Mouse (Mus musculus) liver, embryonic 15.5 days (tissue): ENCODE measurements at regions not wholly inside any gene's neighbourhood (a gene's known extent, or its start where the extent isn't known, plus 50 kb on each side); places are given as distances from the start of the nearest gene placed in this dataset.

ENCODE experiments used
- ATAC-seq: fragments of 200-750 bp; cut with Nextera tagmentation; 2 replicates; pipeline ENCODE4 v1.8.0; 2017; ENCODE audit warnings: moderate number of reproducible peaks, mild to moderate bottlenecking, moderate library complexity; ENCODE audit not compliant: insufficient read depth
- H3K27ac ChIP-seq: fragments of 300-500 bp; sonication (generic); replicated peaks from 2 replicates; pipeline ENCODE4 v1.5.1; 2015; ENCODE audit warnings: mild to moderate bottlenecking, inconsistent platforms
- H3K27me3 ChIP-seq: fragments of 300-500 bp; sonication (generic); 2 replicates; pipeline ENCODE4 v1.6.1; 2015; ENCODE audit warnings: mild to moderate bottlenecking, inconsistent platforms
- H3K36me3 ChIP-seq: fragments of 300-500 bp; sonication (generic); replicated peaks from 2 replicates; pipeline ENCODE4 v1.6.1; 2015; ENCODE audit warnings: moderate library complexity, mild to moderate bottlenecking, inconsistent platforms
- H3K4me1 ChIP-seq: fragments of 300-500 bp; sonication (generic); replicated peaks from 2 replicates; pipeline ENCODE4 v1.6.1; 2015; ENCODE audit warnings: inconsistent platforms
- H3K4me2 ChIP-seq: fragments of 300-500 bp; sonication (generic); 2 replicates; pipeline ENCODE4 v1.6.1; 2015; ENCODE audit warnings: moderate library complexity, mild to moderate bottlenecking, inconsistent platforms
- H3K4me3 ChIP-seq: fragments of 300-500 bp; sonication (generic); replicated peaks from 2 replicates; pipeline ENCODE4 v1.5.1; 2015; ENCODE audit warnings: mild to moderate bottlenecking, inconsistent platforms
- H3K9ac ChIP-seq: fragments of 300-500 bp; sonication (generic); 2 replicates; pipeline ENCODE4 v1.6.1; 2015; ENCODE audit warnings: moderate library complexity, mild to moderate bottlenecking, inconsistent platforms
- H3K9me3 ChIP-seq: fragments of 300-500 bp; sonication (generic); replicated peaks from 2 replicates; pipeline ENCODE4 v1.6.1; 2016; ENCODE audit warnings: inconsistent platforms
- WGBS: fragments of 180-500 bp; shearing (Covaris S2); methylation state at CpG from one replicate; pipeline ENCODE4 v1.1.7; 2015; ENCODE audit warnings: mixed read lengths; ENCODE audit not compliant: insufficient replicate concordance; 5-methylcytosine and 5-hydroxymethylcytosine counted together

DNA sequence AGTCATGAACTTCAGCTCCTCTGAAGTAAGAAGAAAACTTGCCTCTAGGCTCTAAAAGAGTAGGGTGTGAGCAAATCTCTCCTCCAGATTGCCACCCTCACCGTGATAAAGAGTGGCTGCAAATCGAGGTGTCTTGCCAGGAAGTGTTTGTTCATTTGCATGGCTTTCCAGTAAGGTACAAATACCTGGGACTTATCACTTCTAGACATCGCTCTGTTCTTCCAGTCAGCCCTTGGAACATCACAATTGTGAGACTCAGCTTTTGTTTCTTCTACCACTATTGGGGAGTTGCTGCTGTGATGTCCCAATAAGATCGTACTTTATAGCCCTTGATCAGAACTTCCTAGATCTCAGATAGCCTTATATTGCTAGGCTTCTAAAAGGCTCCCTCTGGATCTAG is 566.9 kb upstream of the A1bg start:
- 52% methylated on average over 4 of the region's 4 CpGs for WGBS
- H3K9me3 ChIP-seq, result no peaks in the 10 kb centered on the region
- no peaks in the 10 kb centered on the region for H3K36me3 ChIP-seq
- no peaks in the 10 kb centered on the region for H3K27me3 ChIP-seq
- no peak overlapping the region for H3K27ac ChIP-seq
- no peak overlapping the region for H3K9ac ChIP-seq
- no peak overlapping the region for H3K4me3 ChIP-seq
- no peak overlapping the region for H3K4me2 ChIP-seq
- no peaks in the 10 kb centered on the region for H3K4me1 ChIP-seq
- no peak for ATAC-seq

DNA sequence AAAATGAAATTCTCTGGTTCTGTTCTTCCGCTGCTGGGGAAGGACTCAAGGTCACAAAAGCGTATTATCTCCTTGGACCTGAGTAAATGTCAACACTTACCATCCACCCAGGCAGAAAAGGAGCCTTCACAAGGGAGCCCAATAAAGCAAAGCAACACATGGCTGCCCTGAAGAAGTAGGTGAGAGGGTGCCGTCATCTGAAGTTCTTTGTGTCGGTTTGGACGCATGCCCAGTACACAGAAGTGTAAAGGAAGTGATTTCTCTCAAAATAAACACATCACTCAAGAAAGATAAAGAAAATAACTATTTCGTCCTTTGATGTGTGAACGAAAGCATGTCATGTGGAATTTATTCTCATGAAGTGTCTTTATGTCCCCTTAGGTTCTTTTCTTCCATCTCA is 559.0 kb upstream of the A1bg start:
- H3K36me3 ChIP-seq, result no peaks in the 10 kb centered on the region
- no peaks in the 10 kb centered on the region for H3K27me3 ChIP-seq
- no peak overlapping the region for H3K4me3 ChIP-seq
- H3K4me1 ChIP-seq, result no peaks in the 10 kb centered on the region
- 60% methylated on average over 7 of the region's 7 CpGs for WGBS
- H3K9ac ChIP-seq, result no peak overlapping the region
- ATAC-seq, result no peak
- no peak overlapping the region for H3K27ac ChIP-seq
- H3K9me3 ChIP-seq, result no peaks in the 10 kb centered on the region
- H3K4me2 ChIP-seq, result no peak overlapping the region

DNA sequence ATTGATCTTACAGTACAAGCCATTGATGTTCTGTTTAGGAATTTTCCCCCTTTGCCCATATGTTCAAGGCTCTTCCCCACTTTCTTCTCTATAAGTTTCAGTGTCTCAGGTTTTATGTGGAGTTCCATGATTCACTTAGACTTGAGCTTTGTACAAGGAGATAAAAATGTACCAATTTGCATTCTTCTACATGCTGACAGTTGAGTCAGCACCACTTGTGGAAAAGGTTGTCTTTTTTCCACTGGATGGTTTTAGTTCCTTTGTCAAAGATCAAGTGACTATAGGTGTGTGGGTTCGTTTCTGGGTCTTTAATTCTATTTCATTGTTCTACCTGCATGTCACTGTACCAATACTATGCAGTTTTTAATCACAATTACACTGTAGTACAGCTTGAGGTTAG is 551.1 kb upstream of the A1bg start:
- H3K27ac ChIP-seq, result no peak overlapping the region
- no peaks in the 10 kb centered on the region for H3K9me3 ChIP-seq
- H3K27me3 ChIP-seq, result no peaks in the 10 kb centered on the region
- ATAC-seq, result no peak
- H3K36me3 ChIP-seq, result no peaks in the 10 kb centered on the region
- H3K4me3 ChIP-seq, result no peak overlapping the region
- H3K4me1 ChIP-seq, result no peaks in the 10 kb centered on the region
- no peak overlapping the region for H3K4me2 ChIP-seq
- 10% methylated on average over 1 of the region's 1 CpGs for WGBS
- H3K9ac ChIP-seq, result no peak overlapping the region

DNA sequence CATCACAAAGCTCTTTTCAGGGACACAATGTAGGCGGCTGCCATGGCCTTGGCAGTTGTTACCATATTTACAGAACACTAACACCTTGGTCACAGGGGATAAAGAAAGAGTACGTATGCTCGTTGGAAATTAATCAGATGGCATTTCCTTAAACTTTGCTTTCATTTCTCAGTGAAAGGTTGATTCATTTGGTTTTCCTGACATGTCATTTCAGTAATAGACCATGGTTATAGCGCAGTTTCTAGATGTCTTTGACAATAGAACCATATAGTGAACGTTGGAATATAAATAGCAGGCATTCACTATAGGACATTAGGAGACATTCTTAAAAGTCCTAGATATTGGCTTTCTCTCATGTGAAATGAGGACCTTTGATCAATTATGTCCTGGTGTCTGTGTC is 532.2 kb upstream of the A1bg start:
- Histone ChIP-seq H3K4me2 (no peak overlapping the region), H3K9ac (no peak overlapping the region), H3K27ac (no peak overlapping the region), H3K9me3 (no peaks in the 10 kb centered on the region), H3K4me3 (no peak overlapping the region), H3K27me3 (no peaks in the 10 kb centered on the region), H3K4me1 (no peaks in the 10 kb centered on the region), H3K36me3 (no peaks in the 10 kb centered on the region)
- 60% methylated on average over 5 of the region's 5 CpGs for WGBS
- no peak for ATAC-seq

DNA sequence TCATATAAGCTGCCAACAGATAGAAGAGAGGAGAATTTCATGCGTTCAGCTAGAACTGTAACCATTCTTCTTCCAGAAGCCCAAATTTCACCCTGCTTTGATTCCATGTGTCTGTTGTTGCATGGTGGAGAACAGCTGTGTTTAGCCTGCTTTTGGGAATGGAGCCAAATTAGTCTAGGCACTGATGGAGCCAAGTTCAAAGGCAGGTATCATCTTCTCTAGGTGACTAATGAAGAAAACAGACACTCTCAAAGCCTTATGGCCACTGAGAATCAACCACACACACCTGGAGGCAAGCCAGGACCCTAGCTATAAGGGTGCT is 531.5 kb upstream of the A1bg start:
- Histone ChIP-seq H3K4me2 (no peak overlapping the region), H3K4me3 (no peak overlapping the region), H3K9ac (no peak overlapping the region), H3K9me3 (no peaks in the 10 kb centered on the region), H3K27ac (no peak overlapping the region), H3K4me1 (no peaks in the 10 kb centered on the region), H3K27me3 (no peaks in the 10 kb centered on the region), H3K36me3 (no peaks in the 10 kb centered on the region)
- no peak for ATAC-seq
- 48% methylated on average over 1 of the region's 1 CpGs for WGBS

DNA sequence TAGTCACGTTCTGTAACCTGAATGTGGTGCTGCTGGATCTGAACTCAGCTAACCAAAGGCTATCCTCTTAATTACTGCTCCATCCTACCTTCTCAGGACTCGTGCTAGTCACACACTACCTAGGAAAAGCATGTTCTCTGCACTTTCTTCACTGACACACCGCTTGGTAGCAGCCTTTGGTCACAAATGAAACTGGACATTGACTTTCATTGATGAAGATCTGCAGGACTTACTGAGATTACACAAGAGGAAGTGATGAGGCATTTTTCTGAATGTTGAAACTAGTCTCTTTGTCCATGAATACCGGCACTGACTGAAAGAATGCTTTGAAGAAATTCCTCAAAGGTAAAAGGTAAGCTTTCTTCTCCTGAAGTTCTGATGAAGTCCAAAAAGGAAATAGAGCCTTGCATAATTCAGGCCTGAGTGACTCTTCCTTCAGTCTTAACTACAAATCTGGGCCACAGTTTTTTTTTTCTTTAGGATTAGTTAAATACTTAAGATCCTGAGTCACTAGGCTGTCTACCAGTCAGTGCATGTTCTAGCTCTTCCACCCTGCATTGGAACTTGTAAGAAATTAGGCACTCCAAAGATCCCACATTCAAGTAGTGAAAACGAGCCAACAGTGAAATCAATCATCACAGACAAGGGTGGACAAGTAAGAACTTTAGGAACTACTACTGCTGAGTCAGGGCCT is 531.0 kb upstream of the A1bg start:
- Histone ChIP-seq H3K27me3 (no peaks in the 10 kb centered on the region), H3K4me2 (no peak overlapping the region), H3K9me3 (no peaks in the 10 kb centered on the region), H3K4me1 (no peaks in the 10 kb centered on the region), H3K9ac (no peak overlapping the region), H3K36me3 (no peaks in the 10 kb centered on the region), H3K4me3 (no peak overlapping the region), H3K27ac (no peak overlapping the region)
- no peak for ATAC-seq
- WGBS, result 32% methylated on average over 5 of the region's 5 CpGs

DNA sequence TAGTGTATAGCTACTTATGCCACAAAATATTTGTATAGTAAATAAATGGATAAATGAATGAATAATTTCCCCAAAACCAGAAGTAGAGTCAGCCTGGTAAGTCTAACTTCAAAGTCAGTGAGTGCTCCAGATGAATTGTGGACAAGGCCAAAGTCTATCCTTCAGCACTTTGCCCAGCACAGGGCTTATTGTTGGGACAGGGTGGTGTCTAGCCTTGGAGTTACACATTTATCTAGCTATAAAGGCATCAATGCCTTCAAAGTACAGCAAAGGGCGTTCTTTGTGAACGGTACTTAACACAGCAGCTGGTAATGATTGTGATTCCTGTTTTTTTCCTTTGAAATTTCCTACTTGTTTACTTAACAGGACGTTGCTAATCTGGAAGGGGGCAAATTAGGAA is 527.4 kb upstream of the A1bg start:
- H3K4me1 ChIP-seq, result no peaks in the 10 kb centered on the region
- no peak overlapping the region for H3K4me2 ChIP-seq
- H3K27ac ChIP-seq, result no peak overlapping the region
- no peaks in the 10 kb centered on the region for H3K9me3 ChIP-seq
- H3K9ac ChIP-seq, result no peak overlapping the region
- no peaks in the 10 kb centered on the region for H3K36me3 ChIP-seq
- ATAC-seq, result no peak
- WGBS, result 25% methylated on average over 3 of the region's 3 CpGs
- no peak overlapping the region for H3K4me3 ChIP-seq
- no peaks in the 10 kb centered on the region for H3K27me3 ChIP-seq

DNA sequence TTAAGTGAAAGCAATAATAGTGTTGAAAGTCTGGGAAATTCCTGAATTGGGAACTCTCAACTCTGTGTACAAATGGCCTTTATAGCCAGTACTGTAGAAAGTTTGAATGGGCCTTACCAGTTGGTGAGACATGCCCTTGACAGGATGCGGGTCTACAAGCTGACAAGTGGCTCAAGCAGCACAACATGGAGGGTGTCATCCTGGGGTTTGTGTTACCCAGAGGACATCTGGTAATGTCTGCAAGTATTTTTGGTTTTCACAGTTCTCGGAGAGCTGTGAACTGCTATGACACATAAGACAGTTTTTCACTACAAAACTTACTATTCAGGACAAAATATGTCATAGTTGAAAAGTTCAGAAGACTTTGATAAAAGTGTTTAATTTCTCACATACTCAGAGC is 525.7 kb upstream of the A1bg start:
- Histone ChIP-seq H3K36me3 (no peaks in the 10 kb centered on the region), H3K27ac (no peak overlapping the region), H3K4me1 (no peaks in the 10 kb centered on the region), H3K4me2 (no peak overlapping the region), H3K9me3 (no peaks in the 10 kb centered on the region), H3K9ac (no peak overlapping the region), H3K4me3 (no peak overlapping the region), H3K27me3 (no peaks in the 10 kb centered on the region)
- WGBS, result 68% methylated on average over 2 of the region's 2 CpGs
- no peak for ATAC-seq

DNA sequence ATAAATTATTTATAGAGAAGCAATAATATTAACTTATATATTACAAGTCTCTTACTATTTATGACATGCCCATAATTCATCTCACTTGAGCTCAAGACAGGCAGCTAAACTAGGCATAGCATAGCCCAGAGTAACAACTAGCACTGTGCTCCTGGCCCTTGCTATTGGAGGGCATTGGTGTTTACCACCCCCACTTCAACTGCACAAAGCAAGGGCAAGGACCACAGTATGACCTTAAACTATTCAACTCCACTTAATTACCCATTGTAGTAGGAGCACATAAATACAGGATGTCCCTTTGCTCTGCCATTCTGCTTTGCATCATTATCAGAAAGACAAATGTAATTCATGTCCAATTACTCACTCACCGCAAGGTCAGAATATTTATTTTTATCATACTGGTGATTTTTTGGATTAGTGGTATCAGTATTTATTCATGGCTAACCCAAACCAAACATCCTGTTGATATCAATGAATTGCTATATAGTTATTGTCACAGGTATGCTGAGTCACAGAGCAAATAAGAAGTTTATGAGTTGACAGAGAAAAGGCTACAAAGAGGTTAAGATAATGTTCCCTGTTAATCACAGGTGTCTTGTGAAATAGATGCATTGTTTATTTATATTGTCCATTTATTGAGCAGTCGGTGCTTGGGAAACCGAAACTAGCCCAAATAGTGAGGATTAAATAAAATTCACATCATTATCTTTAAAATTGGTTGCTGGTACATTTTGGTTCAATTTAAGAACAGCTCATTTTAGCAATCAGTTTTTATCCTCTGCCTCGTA is 523.4 kb upstream of the A1bg start:
- 61% methylated on average over 4 of the region's 4 CpGs for whole genome bisulfite sequencing
- no peak overlapping the region for H3K27ac ChIP-seq
- no peaks in the 10 kb centered on the region for H3K4me1 ChIP-seq
- H3K9me3 ChIP-seq, result no peaks in the 10 kb centered on the region
- H3K4me2 ChIP-seq, result no peak overlapping the region
- no peak overlapping the region for H3K9ac ChIP-seq
- H3K27me3 ChIP-seq, result no peaks in the 10 kb centered on the region
- H3K4me3 ChIP-seq, result no peak overlapping the region
- no peak for ATAC-seq
- no peaks in the 10 kb centered on the region for H3K36me3 ChIP-seq

DNA sequence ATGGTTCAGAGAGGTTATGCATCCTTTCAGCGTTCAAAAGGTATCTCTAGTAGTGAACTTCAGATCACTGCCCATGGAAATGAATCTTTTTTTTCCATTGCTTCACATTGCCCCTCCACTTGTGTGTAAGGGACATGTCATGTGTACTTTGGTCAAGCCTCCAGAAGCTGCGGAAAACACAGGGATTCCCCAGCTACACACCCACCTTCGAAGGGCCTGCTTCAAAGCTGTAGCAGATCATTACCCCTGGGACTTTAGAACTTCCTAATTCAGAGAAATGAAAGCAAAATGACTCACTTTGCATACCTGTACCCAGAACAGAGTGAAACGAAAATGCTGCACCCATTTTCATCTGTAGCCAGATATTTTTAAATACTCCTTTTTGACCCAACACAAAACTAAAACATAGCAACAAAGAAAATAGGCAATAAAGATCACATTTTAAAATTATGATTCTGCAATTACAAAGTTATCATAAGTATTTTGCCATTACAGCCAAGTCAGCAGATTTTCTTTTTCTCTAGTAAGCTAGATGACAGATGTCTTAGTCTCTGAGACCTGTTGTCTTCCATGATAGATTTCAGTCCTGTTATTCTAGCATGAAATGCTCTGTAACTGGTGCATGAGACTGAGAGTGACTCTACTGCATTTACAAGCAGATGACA is 519.1 kb upstream of the A1bg start:
- Histone ChIP-seq H3K27me3 (no peaks in the 10 kb centered on the region), H3K4me3 (no peak overlapping the region), H3K4me2 (no peak overlapping the region), H3K9ac (no peak overlapping the region), H3K36me3 (no peaks in the 10 kb centered on the region), H3K9me3 (no peaks in the 10 kb centered on the region), H3K27ac (no peak overlapping the region), H3K4me1 (no peaks in the 10 kb centered on the region)
- WGBS, result 47% methylated on average over 4 of the region's 4 CpGs
- no peak for ATAC-seq

DNA sequence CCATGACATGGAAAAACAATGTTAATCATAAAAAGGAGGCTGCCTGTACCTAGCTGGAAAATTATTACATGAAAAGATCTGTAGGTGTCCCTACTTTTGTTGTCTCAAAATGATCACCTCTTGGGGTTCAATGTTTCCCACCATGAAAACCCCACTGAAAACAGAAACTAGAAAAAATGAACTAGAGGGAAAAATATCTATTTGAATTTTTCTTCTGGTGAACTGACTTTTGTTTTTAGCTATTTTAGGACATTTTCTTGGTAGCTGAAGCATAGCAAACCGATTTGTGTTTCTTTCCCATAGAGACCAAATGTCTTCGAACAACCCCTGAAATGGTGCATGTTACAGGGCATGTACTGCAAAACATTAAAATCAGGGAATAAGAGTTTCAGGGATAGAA is 518.2 kb upstream of the A1bg start:
- WGBS, result 61% methylated on average over 2 of the region's 2 CpGs
- H3K4me2 ChIP-seq, result no peak overlapping the region
- no peaks in the 10 kb centered on the region for H3K9me3 ChIP-seq
- H3K36me3 ChIP-seq, result no peaks in the 10 kb centered on the region
- H3K9ac ChIP-seq, result no peak overlapping the region
- H3K4me1 ChIP-seq, result no peaks in the 10 kb centered on the region
- H3K27ac ChIP-seq, result no peak overlapping the region
- no peak overlapping the region for H3K4me3 ChIP-seq
- H3K27me3 ChIP-seq, result no peaks in the 10 kb centered on the region
- ATAC-seq, result no peak
